Mouse (Mus musculus): ENCODE results near the gene Spata31d1d.
A peak's percentile ranks its signal among the peaks of the same experiment; 100 is the strongest.
"Not testable (repeated sequence)": the region's sequence is repeated elsewhere in the genome, so short reads cannot be mapped to it uniquely, and the experiment has no call there.

Gene Spata31d1d

DNA sequence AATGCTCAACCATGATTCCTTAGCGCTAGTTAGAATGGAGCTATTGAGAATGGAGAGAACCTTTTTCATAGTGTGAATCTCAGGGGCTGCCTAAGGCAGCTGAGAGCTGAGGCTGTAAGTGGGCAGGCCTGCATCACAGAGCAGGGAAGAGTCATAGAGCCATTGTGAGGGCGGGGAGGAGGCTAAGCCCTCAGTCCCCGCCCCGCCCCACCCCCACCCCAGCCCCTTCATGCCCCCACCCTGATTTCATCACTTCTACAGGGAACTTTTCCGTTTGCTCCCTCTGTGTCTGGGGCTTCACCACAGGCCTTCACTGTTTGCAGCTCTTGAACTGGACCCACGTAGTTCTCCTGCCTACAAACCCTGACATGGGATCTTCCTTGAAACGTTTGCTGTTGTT, at the start of gene Spata31d1d:
TSS of gene Spata31d1d (minus strand) at position 101 of the 400 bp plus-strand sequence.
- DNase-seq (ENCODE audit: extremely low read depth, insufficient read length, low spot score), result no peak

DNA sequence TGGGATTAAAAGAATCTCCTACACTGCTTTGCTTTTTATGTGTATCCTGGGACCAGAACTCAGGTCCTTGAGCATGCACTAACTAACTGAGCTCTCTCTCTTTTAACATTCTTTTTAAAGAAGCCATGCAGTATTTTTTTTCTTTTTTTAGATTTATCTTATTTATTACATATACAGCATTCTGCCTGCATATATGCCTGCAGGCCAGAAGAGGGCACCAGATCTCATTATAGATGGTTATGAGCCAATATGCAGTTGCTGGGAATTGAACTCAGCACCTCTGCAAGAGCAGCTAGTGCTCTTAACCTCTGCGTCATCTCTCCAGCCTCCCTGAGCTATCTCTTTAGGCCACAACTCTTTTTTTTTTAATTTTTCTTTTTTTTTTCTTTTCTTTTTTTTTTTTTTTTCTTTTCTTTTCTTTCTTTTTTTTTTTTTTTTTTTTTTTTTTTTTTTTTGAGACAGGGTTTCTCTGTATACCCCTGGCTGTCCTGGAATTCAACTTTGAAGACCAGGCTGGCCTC, 48.3 kb upstream of the Spata31d1d start:
- not testable (repeated sequence) for DNase-seq (ENCODE audit: extremely low read depth, insufficient read length, low spot score)

DNA sequence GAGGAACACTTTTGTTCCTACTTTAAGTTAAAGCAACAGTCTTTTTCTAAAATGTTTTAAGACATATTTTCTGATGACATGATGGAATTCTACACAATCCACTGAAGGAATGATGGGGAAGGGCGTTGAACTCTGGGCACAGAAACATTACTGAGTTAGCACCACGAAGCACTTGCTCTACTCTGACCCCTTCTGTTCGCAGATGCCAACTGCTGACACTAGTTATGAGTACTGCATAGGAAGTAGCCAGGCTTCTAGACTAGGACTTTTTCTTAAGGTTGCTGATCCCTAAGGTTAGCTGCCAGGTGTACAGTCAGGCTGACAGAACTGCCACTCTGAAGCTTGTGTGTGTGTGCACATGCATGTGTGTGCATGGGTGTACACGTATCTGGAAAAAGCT, 47.7 kb upstream of the Spata31d1d start:
- no peak for DNase-seq (ENCODE audit: extremely low read depth, insufficient read length, low spot score)

DNA sequence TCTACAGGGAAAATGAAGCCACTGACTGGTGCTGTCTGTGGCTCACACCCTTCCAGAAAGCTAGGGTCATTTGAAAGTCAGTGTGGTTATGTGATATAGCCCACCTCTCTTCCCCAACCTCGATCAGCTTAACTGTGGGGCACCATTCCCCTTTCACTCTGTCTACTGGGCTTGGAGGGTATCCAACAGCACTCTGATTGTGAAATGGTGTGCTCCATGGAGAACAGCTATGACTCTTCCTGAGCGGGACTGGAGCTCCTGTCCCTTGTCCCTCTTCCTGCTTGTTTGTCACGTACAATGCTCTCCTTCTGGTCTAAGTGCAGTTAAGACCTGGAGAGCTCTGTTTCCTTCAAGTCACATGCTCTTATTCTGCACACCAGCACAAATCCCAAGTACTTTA, 43.6 kb upstream of the Spata31d1d start:
- no peak for DNase-seq (ENCODE audit: extremely low read depth, insufficient read length, low spot score)

DNA sequence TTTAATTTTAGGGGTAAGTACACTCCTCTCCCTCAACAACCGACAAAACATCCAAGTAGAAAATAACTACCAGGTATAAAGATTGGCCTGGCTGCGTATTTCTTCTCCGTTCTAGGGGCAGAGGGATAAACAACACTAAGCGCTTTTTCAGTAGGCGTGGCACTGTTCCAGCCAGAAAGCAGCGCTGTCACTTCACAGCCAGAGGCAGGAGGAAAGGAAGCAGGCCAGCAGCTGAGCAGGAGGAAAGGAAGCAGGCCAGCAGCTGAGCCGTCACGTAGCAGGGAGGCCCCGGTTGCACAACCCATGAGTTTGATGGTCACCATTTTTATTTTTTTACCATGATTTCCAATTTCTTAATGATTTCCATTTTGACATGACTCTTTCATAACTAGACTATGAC, 39.7 kb upstream of the Spata31d1d start:
- DNase-seq (ENCODE audit: extremely low read depth, insufficient read length, low spot score), result peak; percentile 33

DNA sequence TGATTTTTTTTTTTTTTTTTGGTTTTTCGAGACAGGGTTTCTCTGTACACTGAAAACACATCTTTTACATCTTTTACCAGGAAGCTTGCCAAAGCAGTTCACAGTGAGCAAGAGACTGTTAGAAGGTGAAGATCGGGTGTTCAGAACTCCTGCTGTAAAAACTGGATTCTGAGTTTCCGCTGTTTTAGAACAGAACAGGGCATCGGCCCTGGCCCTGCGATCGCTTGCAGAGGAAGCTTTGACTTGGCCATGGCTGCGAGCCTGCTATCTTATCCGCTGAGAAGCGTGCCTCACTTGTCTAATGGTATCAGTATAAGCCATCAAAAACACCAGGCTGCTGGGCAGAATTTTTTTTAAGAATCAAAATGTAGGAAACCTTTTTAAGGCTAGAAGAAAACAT, 39.3 kb upstream of the Spata31d1d start:
- no peak for DNase-seq (ENCODE audit: extremely low read depth, insufficient read length, low spot score)

DNA sequence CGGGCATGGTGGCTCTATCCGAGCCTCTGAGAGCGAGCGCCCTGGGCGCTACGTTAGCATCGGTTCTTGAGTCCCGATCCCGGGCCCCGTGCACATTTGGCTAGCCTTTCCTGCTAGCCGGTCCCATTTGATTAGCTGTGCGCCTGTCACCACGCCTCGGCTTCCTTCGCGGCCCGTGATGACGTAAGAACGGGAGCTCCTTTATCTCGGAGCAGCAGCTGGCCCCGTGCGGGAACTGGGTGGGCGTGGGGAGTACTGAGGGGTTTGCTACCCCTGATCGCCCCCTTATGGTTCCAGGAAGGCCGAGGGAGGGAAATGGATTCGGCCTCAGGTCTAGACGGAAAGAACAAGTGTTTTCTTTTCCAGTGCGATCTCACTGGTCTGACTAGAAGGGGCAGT, 38.6 kb upstream of the Spata31d1d start:
- peak; percentile 80 for DNase-seq (ENCODE audit: extremely low read depth, insufficient read length, low spot score)

DNA sequence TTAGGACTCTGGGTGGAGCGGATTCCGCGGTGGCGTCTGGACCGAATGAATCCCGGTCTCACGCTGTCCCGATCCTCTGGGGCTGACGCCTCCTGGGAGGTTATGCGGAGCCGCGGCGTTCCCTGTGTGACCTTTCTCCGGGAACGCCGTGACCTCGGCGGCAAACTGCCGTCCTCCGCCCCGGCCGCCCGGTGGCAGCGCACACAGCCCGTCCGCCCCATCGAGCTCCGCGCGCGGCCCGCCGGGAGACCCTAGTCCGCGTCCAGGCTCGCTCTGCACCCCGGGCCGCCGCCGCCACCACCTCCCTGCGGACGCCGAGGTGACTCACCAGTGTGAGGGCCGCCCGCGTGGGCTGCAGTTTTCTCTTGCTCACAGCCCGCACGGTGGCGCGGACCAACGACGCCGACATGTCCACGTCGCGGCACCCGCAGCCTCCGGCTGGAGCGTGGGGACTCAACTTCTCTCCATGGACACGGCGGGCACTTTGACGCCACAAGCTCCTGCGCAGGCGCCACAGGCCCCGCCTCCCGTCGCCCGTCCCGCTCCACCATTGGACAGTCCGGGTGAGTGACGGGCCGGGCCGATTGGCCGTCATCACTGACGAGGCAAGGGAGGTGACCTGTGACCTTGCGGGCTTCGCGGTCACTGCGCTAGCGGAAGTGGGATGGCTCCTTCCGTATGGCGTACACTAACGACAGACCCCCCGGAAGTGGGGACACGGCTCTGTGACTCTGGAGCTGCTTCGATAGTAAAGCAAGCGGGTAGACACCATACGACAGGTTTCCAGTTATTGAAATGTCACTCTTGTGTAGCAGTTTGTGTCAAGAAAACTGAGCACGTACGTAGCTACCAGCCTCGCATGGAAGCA, 38.0 kb upstream of the Spata31d1d start, which contains the start of gene Isca1:
TSS of gene Isca1 (minus strand) at position 515 of the 868 bp plus-strand sequence.
- DNase-seq (ENCODE audit: extremely low read depth, insufficient read length, low spot score), result peak; percentile 99

DNA sequence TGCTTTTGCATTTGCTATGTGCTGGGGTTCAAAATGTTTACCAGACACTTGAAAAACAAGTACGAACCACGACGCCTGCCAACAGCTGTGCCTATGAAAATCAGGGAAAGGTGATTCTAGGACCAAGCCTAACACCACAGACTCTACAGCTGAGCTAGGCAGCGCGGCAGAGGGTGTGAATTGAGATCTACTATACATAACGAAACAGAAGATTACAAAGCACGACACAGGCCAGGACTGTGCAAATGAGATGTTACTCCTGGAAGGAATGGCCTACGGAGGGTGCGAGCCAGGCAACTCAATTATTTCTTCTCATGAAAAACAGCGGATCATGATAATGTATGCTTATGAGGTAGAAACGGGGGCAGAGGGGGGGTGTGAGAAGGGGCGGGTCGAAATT, 37.0 kb upstream of the Spata31d1d start:
- no peak for DNase-seq (ENCODE audit: extremely low read depth, insufficient read length, low spot score)

DNA sequence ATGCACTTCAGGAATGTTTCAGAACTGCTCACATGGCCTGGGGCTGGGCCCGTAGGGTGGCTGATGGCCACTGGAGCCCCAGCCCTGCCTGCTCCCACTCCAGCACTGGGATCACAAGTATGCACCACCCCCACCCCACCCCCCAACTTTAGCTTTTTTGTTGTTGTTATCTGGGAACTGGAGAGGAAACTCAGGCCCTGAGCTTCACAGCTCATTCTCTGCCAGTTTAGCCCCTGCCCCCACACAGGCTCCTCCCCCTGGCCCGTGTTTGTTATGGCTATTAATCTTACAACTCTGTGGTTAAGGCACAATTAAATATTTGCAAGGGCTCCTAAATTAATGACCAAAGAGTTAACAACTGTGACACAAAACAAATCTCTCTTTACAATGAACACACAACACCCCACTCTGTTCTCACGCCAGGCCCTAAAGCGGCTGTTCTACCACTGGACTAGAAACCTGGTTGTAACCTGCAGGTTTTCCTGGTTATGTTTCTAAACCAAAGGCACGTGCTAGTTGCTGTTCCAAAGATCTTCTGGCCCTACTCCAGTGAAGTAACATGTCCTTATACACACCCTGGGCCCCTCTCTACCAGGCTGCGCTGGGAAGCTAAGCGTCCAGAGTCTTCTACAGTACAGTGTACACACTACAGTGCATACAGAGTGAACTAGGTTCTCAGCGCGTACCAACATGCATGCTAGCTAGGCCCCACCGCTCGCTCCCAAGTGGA, 35.4 kb upstream of the Spata31d1d start:
- DNase-seq (ENCODE audit: extremely low read depth, insufficient read length, low spot score), result no peak

DNA sequence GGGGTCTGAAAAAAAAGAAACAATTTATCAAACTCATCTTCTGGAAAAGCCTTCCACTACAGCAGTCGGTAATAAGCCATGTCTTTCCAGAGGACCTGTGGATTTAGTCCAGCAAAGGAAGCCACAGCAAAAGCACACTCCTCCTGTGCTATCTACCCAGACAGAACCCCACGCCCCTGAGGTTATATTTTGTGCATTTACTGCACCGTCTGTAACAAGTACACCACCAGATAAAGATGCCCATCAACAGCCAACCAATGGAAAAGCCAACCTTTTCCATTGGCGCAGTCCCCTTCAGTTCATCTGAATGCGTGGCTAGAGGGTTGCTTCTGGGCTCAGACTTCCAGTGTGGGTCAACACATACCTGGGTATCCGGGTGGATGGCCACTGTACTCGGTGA, 31.2 kb upstream of the Spata31d1d start:
- DNase-seq (ENCODE audit: extremely low read depth, insufficient read length, low spot score), result no peak

DNA sequence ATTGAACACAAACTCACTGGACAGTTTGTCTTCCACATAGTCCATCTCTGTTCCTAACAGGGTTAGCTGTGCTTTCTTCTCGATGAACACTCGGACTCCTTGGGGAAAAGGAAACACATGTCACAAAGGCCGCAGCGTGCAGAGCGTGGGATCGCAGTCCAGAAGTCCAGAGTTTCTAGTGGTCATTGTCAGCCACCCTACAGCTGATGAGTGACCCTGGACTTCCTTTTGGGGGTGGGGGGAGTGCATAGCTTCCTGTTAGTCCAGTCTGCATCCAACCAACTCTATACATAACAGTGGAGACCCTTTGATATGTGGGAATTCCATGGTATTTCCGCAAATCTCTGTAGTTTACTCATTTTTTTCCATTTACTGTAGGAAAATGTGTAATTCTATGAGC, 25.4 kb upstream of the Spata31d1d start:
- no peak for DNase-seq (ENCODE audit: extremely low read depth, insufficient read length, low spot score)

DNA sequence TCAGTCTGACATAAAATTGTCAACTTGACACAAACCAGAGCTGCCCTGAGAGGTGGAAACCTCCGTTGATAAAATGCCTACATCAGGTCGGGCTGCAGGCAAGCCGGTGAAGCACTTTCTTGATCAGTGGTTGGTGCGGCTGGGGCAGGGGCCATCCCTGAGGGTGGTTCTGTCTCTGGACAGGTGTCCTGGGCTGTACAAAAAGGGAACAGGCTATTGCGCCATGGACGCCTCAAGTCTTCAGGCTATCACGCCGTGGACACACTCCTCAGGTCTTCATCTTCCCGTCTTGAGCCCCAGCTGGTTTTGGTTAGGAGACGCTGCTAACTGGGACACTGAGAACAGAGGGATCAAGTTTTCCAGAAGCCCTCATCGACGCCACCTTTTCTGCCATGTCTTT, 18.8 kb upstream of the Spata31d1d start:
- no peak for DNase-seq (ENCODE audit: extremely low read depth, insufficient read length, low spot score)

DNA sequence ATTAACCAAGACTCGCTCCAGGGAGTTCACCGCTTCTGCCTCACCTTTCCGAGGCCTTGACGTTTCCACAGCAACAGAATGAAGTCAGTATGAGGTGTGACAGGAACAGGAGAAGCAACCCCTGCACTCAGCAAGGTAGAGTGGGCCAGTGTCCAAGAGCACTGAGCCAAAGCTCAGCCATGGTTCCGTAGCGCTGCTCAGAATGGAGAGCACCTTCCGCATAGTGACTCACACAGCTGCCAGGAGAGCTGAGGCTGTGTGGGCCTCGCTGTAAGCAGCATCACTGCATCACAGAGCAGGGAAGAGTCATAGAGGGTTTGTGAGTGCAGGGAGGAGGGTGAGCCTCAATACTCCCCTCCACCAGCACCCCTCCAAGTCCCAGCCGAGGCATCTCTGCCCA, 15.2 kb upstream of the Spata31d1d start, which contains the start of gene 1700014D04Rik:
TSS of gene 1700014D04Rik (minus strand) at position 42 of the 400 bp plus-strand sequence.
- no peak for DNase-seq (ENCODE audit: extremely low read depth, insufficient read length, low spot score)

DNA sequence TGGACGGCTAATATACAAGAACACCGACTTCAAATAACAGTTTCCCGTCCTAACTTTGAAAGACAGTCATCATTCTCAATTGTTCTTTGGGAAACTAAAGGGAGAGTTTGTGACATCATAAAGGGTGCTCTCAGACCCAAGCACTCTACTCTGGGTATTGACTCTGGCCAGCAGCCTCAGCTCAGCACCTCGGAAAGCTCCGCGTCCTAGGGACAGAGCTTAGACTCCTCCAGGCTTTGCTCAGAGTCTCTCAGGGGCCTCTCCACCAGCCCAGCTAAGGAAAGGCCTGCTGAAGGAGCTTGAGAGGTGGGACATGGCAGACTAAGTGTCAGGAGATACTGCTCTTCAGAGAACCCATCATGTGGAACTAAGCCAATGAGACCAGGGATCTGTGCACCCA, 14.6 kb upstream of the Spata31d1d start:
- no peak for DNase-seq (ENCODE audit: extremely low read depth, insufficient read length, low spot score)

DNA sequence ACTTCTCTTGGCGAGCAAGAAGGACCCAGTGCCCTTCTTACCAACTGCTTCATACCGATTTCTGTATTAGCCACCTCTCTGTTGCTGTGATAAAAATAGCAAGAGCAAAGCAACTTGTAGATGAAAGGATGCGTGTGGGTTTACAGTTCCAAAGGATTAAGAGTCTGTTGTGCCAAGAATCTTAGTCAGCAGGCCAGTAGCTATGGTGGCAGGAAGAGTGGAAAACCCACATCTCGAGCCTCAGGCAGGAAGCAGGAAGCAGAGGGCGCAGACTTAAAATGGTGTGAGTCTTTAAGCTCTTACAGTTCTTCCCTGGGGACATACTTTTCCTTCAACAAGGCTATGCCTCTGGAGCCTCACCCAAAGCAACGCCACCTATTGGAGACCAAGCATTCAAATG, 13.9 kb upstream of the Spata31d1d start:
- peak; percentile 23 for DNase-seq (ENCODE audit: extremely low read depth, insufficient read length, low spot score)

DNA sequence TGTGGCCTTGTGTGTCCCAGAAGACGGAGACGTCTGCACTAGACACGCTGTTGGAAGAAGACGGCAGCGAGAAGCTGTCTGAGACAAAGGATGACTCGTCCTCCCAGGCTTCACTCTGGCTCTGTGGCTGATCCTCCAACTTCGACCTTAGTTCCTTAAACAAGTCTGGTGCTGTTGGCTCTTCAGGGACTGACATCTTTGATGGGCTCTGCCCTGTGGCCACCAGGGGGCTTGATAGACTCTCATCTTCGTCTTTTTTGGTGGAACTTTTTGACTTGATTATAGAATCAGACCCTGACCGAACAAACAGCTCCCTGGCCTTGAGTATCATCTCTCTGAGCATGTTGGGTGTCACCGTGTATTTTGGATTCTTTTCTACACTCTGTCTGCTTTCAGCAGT, 10.1 kb upstream of the Spata31d1d start:
- DNase-seq (ENCODE audit: extremely low read depth, insufficient read length, low spot score), result no peak

DNA sequence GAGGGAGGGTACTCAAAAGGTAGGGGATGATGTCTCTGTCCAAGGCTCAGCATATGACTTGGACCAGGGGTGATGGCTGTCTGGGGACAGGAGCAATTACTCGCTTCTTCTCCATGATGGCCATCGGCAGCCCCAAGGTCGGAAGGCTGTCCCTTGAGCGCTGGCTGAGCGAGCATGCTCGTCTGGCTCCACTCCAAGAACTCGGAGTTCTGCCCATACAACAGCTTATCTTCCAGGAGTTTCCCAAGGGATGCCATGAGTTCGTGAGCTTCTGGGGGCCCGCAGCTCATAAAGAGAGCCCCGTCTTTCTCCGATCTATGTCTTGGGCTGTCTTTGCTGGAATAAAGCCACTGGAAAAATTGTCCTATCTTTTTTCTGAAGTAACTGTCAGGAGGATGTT, 9.5 kb upstream of the Spata31d1d start:
- DNase-seq (ENCODE audit: extremely low read depth, insufficient read length, low spot score), result no peak

DNA sequence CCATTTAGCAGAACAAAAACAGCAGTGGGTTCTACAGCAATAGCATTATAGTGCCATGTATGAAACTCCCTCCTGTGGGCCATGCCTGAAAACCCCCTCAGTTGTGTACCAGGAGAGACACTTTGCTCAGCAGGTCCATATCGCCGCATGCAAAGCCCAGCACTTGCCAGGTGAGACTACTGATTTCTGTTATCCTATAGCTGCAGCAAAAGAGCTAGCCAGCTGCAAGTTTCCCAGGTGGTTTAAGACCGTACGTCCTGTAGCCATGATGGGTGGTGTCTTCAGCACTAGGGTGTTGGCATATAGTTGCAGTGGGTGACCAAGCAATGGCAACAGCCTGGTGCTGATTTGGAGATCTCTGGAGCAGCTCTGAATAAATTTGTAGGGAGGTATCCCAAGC, 7.8 kb upstream of the Spata31d1d start:
- no peak for DNase-seq (ENCODE audit: extremely low read depth, insufficient read length, low spot score)

DNA sequence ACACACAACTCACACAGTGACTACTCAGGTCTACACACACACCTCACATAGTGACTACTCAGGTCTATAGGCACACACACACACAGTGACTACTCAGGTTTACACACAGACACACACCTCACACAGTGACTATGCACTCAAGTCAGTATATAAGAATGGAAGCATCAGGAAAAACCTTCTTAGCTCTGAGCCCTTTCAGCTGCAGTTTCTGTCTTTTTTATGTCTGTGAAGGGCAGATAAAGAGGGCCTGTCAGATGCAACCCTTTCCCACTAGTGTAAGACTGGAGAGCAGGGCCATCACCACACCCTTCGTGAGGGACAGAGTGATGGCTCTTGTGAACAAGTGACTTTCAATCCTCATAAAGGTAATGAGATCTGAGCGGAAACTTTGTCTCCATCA, 6.9 kb upstream of the Spata31d1d start:
- DNase-seq (ENCODE audit: extremely low read depth, insufficient read length, low spot score), result no peak

DNA sequence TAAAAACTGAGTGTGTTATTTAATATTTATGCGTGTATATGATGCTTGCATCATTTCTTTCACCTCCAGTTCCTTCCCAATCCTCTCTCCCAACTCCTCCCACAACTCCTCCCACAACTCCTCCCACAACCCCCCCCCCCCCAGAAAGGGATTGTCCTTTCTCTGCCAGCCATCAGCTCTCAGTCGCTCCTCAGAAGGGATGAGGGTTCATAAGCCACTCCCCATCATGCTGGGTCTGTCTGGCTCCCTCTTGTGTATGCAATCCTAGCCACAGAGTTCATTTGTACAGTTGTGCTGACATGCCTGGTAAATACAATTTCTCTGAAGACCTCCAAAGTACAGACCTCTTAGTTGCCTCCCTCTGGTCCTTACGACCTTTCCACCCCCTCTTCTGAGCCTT, 3.6 kb upstream of the Spata31d1d start:
- DNase-seq (ENCODE audit: extremely low read depth, insufficient read length, low spot score), result peak; percentile 14

DNA sequence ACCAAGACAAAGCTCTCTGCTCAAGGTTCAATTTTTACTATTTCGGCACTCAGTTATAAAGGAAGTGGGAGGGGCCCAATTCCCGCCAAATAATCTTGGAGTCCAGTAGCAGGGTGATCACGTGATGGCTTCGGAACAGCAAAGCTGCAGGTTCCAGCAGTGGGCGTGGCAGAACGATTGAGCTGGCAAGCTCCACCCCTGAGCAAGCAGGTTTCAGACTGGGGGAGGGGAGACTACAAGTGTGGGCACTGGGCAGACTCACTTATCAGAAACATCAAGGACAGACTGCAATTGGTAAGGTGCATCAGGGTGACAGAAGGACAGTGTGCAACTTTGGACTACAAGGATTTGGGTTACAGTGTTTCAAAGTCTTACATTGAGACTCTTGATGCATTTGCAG, 2.8 kb upstream of the Spata31d1d start:
- not testable (repeated sequence) for DNase-seq (ENCODE audit: extremely low read depth, insufficient read length, low spot score)

Measured in 3134 (cell line).